Mouse (Mus musculus): Measurements from ENCODE around the gene Rims4. TPM values are rescaled to one million over a fixed set of nuclear protein-coding genes. Genes with fewer than 3 reads are reported as not detected.

Rims4 gene
- polyA plus RNA-seq, 1 experiment from 2014 or later, result 3.5 TPM

Other genes starting within 250 kb of the Rims4 start
- 7.3 and 7.9 TPM in 2 replicates for gene Ada, start 168.4 kb downstream of the Rims4 start, polyA plus RNA-seq (2016; fragmentation: Nextera tagmentation; extraction: Ambion mirVana)
- gene Ccn5, start 97.8 kb downstream of the Rims4 start, polyA plus RNA-seq (2016; fragmentation: Nextera tagmentation; extraction: Ambion mirVana), result 0.15 and 0.28 TPM in 2 replicates
- gene Kcnk15, start 65.0 kb downstream of the Rims4 start, polyA plus RNA-seq (2016; fragmentation: Nextera tagmentation; extraction: Ambion mirVana), result not detected in 2 replicates
- gene Ywhab, start 76.3 kb upstream of the Rims4 start, polyA plus RNA-seq (2016; fragmentation: Nextera tagmentation; extraction: Ambion mirVana), result 339 and 340 TPM in 2 replicates
- 1.2 and 1.8 TPM in 2 replicates for gene Pabpc1l, start 106.8 kb upstream of the Rims4 start, polyA plus RNA-seq (2016; fragmentation: Nextera tagmentation; extraction: Ambion mirVana)
- 37.3 and 42.8 TPM in 2 replicates for gene Stk4, start 151.6 kb upstream of the Rims4 start, polyA plus RNA-seq (2016; fragmentation: Nextera tagmentation; extraction: Ambion mirVana)
- 50.2 TPM in 2 replicates for gene Tomm34, start 152.5 kb upstream of the Rims4 start, polyA plus RNA-seq (2016; fragmentation: Nextera tagmentation; extraction: Ambion mirVana)

All from forebrain, embryonic 12.5 days (tissue).